Mouse (Mus musculus): ENCODE data around the gene Padi1.

GRCm38 (mm10) chr4:140774893-140775292 is 70.7 kb downstream of the Padi1 start:
- TF ChIP-seq CTCF (IDR thresholded peaks at IDR 0.05; ENCODE audit: low read depth) (no peak), EP300 (IDR thresholded peaks at IDR 0.05; ENCODE audit: low read depth) (no peak)
